Mouse (Mus musculus) B cell, adult 67 days (primary cell): ENCODE results near the gene N4bp2l1. TPM values are rescaled to one million over a fixed set of nuclear protein-coding genes. Genes with fewer than 3 reads are reported as not detected.

Experiments
- total RNA-seq, 2 experiments: library from RNA; stranded (reverse); gene quantifications; 4 replicates each; pipeline ENCODE4 v1.2.4; 2023

Gene N4bp2l1
- 100 to 1,000 TPM; 130 to 133 TPM for total RNA-seq

GRCm38 (mm10) chr5:150597088-150597487 is at the start of gene N4bp2l1:
Gene N4bp2l1 (minus strand): TSS chr5:150597188.

DNA sequence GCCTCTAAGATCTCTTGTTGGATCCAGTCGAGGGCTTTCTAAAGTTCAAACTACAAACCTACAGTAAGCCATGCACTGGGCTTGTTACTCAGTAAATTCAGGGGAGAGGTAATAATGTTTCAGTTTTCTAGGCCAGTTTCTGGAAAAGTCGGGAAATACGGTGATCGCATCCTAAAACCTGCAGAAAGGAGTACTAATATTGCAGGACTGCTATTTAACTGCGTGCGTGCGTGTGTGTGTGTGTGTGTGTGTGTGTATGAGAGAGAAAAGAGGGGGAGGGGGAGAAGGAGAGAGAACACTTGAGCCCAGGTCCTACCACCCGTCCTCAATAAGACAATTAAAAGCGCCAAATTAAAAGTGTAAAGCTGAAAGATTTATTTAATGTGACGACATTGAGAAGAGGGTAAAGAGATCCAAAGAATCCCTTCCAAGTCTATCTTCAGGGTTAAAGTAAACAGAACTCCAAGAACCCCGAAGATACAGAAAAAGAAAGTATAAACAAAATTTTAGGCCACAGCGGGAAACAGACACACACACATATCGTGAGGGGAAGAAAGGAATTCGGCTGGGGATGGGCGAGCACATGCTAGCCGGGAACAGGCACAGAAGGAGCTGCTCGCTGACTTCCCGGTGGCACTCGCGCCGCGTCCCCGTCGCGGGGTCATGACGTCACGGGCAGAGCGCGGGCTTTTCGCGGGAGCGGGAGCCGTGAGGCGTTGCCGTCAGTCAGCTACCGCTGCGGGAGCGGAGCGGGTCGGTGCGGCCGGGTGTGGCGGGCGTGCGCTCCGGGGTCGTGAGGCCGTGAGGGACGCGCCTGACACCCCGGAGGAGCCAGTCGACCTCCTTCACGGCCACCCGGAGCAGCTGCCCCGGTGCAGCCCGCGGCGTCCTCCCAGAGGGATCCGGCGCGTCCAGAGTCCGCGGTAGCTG is 74.8 kb downstream of the N4bp2l1 start, which contains the start of gene Brca2:
TSS of gene Brca2 (plus strand) at position 694 of the 930 bp plus-strand sequence.

Other genes with a start within 250 kb of the N4bp2l1 start
- gene Zar1l, start 79.0 kb downstream of the N4bp2l1 start, total RNA-seq = not detected
- gene Brca2, start 74.6 kb downstream of the N4bp2l1 start, total RNA-seq = 10 to 100 TPM; 14.2 to 15.0 TPM
- gene N4bp2l2, start 69.0 kb upstream of the N4bp2l1 start, total RNA-seq = 100 to 1,000 TPM; 168 to 177 TPM
- gene Pds5b, start 76.6 kb upstream of the N4bp2l1 start, total RNA-seq = 10 to 100 TPM; 57.6 to 63.1 TPM